Mouse (Mus musculus): ENCODE measurements at regions not wholly inside any gene's neighbourhood (a gene's known extent, or its start where the extent isn't known, plus 50 kb on each side); places are given as distances from the start of the nearest gene placed in this dataset.

DNA sequence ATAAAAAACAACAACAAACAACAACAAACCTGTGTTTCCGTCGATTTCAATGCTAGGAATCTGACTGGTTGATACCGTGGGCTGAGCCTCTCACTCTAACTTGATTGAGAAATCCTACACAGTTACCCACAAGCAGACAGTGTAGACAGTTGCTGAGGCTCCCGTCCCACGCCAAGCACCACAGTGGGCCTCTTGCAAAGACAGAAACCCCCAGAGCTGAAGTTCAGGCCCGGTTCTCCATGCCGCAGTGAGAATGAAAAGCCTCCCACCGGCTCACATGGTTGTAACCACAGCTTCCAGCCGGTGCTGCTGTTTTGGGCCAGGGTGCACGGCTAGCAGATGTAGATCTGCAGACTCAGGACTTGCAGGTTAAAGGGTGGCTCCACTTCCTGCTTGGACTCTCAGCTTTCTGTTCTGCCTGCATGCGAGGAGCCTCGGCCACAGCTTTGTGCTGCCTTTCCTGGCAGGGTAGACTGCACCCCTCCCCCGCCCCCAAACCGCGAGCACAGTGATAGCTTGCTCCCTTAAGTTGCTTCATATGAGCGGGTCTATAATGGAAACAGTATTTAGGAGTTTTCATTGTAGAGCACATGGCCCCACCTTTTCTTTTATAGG is 133.6 kb upstream of the Zfp64 start:
- no peaks in the 10 kb centered on the region for H3K27me3 ChIP-seq (replicated peaks)
- H3K27ac ChIP-seq (ENCODE audit: insufficient read depth, low read depth): no peak overlapping the region
- no peaks in the 10 kb centered on the region for H3K4me1 ChIP-seq (ENCODE audit: control insufficient read depth in 1 of 2, insufficient read depth in 2 of 2)
- TF ChIP-seq ZMIZ1 (IDR thresholded peaks at IDR 0.05; ENCODE audit: low read depth, low read length): no peak
- no peak for TF ChIP-seq JUND (conservative IDR thresholded peaks at IDR 0.05; ENCODE audit: low read depth, low read length)
- no peak for TF ChIP-seq GABPA (IDR thresholded peaks at IDR 0.05; ENCODE audit: insufficient replicate concordance, low read depth, low read length)
- no peak for TF ChIP-seq ETS1 (conservative IDR thresholded peaks at IDR 0.05; ENCODE audit: low read depth, low read length)
- TF ChIP-seq POLR2A (IDR thresholded peaks at IDR 0.05; ENCODE audit: low read depth, low read length): no peak
- TF ChIP-seq NRF1 (IDR thresholded peaks at IDR 0.05; ENCODE audit: low read depth, low read length): no peak
- TF ChIP-seq ZKSCAN1 (IDR thresholded peaks at IDR 0.05; ENCODE audit: borderline replicate concordance, low read depth, low read length): no peak
- TF ChIP-seq JUN (IDR thresholded peaks at IDR 0.05; ENCODE audit: insufficient read depth, low read depth, low read length): no peak
- TF ChIP-seq HCFC1 (IDR thresholded peaks at IDR 0.05; ENCODE audit: low read depth, low read length): no peak
- TF ChIP-seq E2F4 (IDR thresholded peaks at IDR 0.05; ENCODE audit: insufficient replicate concordance, low read depth, low read length): no peak
- TF ChIP-seq IRF4 (IDR thresholded peaks at IDR 0.05; ENCODE audit: low read depth, low read length): no peak
- TF ChIP-seq USF2 (conservative IDR thresholded peaks at IDR 0.05; ENCODE audit: low read depth, low read length): no peak
- no peak for TF ChIP-seq CHD1 (IDR thresholded peaks at IDR 0.05; ENCODE audit: low read depth, low read length)
- TF ChIP-seq RAD21 (IDR thresholded peaks at IDR 0.05; ENCODE audit: low read depth, low read length): no peak
- no peak for TF ChIP-seq CTCF (conservative IDR thresholded peaks at IDR 0.05 in 1 of 2, IDR thresholded peaks at IDR 0.05 in 1 of 2; ENCODE audit: low read depth in 2 of 2, low read length in 2 of 2)
- no peak for TF ChIP-seq POLR2AphosphoS2 (IDR thresholded peaks at IDR 0.05; ENCODE audit: low read depth, low read length)
- H3K9ac ChIP-seq (ENCODE audit: insufficient read depth, low read depth): no peak overlapping the region
- DNase-seq (ENCODE audit: extremely low read depth): no peak
- peaks cover 80% of the 10 kb centered on the region for H3K9me3 ChIP-seq (replicated peaks; ENCODE audit: low read length)
- in situ Hi-C loops (cut with MboI; ENCODE audit: low pct_ligation_motif_present, low pct_unique_long_range_greater_than_20kb, low sequenced_read_pairs): no loop called here
- H3K36me3 ChIP-seq (replicated peaks in 1 of 2; ENCODE audit: control insufficient read depth in 1 of 2, insufficient read depth in 1 of 2, low read length in 1 of 2): no peaks in the 10 kb centered on the region
- dilution Hi-C loops (cut with MboI; ENCODE audit: extremely low pct_ligation_motif_present, extremely low pct_unique_long_range_greater_than_20kb, low sequenced_read_pairs): no loop called here
- H3K79me2 ChIP-seq (replicated peaks; ENCODE audit: control insufficient read depth, extremely low read depth, insufficient read depth, poor library complexity, severe bottlenecking): no peaks in the 10 kb centered on the region
- H3K4me3 ChIP-seq (replicated peaks in 1 of 3; ENCODE audit: low read depth in 2 of 3, low read length in 2 of 3, poor library complexity in 1 of 3): no peak overlapping the region
- H3K4me2 ChIP-seq (ENCODE audit: insufficient read depth, low read depth, poor library complexity, severe bottlenecking): no peak overlapping the region

DNA sequence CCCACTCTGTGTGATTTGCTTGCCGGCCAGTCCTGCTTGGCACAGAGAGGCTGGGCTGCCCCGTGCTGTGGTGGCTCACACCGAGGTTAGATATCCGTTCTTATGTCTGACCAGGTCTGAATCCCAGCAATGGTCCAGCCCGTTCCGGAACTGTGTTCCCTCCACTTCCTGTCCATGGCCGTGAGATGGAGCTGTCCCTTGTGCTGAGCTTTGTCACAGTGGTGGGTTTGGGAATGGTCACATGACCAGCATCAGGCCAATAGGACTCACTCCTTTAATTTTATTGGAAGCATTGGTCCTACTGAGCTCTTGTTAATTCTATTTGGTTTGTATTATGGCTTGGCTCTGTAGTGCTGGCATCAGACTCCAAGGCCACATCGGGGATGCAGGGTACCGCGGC is 132.9 kb upstream of the Zfp64 start:
- Histone ChIP-seq H3K4me3 (replicated peaks in 1 of 3; ENCODE audit: low read depth in 2 of 3, low read length in 2 of 3, poor library complexity in 1 of 3) (no peak overlapping the region), H3K9me3 (replicated peaks; ENCODE audit: low read length) (peaks cover 80% of the 10 kb centered on the region), H3K79me2 (replicated peaks; ENCODE audit: control insufficient read depth, extremely low read depth, insufficient read depth, poor library complexity, severe bottlenecking) (no peaks in the 10 kb centered on the region), H3K27ac (ENCODE audit: insufficient read depth, low read depth) (no peak overlapping the region), H3K27me3 (replicated peaks) (no peaks in the 10 kb centered on the region), H3K4me2 (ENCODE audit: insufficient read depth, low read depth, poor library complexity, severe bottlenecking) (no peak overlapping the region), H3K4me1 (ENCODE audit: control insufficient read depth in 1 of 2, insufficient read depth in 2 of 2) (no peaks in the 10 kb centered on the region), H3K36me3 (replicated peaks in 1 of 2; ENCODE audit: control insufficient read depth in 1 of 2, insufficient read depth in 1 of 2, low read length in 1 of 2) (no peaks in the 10 kb centered on the region), H3K9ac (ENCODE audit: insufficient read depth, low read depth) (no peak overlapping the region)
- in situ Hi-C loops (cut with MboI; ENCODE audit: low pct_ligation_motif_present, low pct_unique_long_range_greater_than_20kb, low sequenced_read_pairs): no loop called here
- no peak for DNase-seq (ENCODE audit: extremely low read depth)
- no peak for TF ChIP-seq NRF1 (IDR thresholded peaks at IDR 0.05; ENCODE audit: low read depth, low read length)
- dilution Hi-C loops (cut with MboI; ENCODE audit: extremely low pct_ligation_motif_present, extremely low pct_unique_long_range_greater_than_20kb, low sequenced_read_pairs): no loop called here

Data from CH12.LX (cell line).